Mouse (Mus musculus): Measurements from ENCODE around the gene Nf1. TPM values are rescaled to one million over a fixed set of nuclear protein-coding genes. Genes with fewer than 3 reads are reported as not detected.

Gene Nf1
- total RNA-seq, 2 experiments from 2014 or later = 30.9 to 31.6 TPM

DNA sequence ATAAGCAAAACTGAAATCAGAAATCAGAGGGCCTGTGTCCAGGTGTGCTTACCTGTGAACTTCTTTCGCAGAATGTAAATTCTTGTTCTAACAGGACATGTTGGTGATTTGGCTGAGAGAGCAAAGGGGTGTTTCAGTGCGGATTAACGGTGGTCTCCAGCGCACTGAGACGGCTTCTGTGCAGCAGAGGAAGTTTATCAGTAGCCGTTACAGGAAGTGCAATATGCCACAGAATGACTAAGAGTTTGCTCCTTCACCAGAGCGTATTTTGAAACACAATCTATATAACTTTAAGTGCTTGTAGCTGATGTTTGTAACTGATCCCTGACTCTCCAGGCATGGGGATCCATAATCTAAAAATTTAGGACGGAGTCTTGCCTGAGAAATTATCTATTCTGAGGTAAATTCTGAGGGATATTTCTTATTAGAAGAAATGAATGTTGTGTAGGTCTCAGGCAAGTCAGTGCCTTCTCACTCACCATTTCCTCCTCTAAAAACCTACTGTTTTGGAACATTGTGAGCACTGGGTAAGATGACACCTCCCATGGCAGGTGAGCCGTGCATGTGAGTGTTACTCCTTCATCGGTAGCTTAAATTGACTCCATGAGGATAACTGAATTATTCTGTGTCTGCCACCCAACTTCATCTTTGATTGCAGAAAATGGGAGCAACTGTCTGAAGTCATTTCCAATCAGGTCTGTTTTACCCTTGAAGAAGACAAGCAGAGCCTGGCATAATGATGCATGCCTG lies 184.2 kb downstream of the Nf1 start, which contains the start of gene Evi2b:
Gene Evi2b, minus strand, starts transcription at position 203 of the 750 bp plus-strand sequence.
- intact Hi-C loops (cut with DNase I) = no loop called here
- no peak for DNase-seq

DNA sequence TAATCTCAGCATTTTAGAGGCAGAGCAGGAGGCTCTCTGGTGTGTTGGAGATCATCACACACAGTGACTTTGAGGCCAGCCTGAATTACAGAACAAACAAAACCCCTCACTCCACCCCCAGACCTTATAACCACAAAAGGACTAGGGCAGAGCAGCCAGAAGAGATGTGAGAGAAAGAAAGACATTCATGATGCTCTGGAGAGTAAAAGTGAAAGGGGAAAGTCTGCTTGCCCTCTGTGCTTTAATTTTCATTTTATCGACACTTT lies 184.8 kb downstream of the Nf1 start:
- DNase-seq = no peak
- intact Hi-C loops (cut with DNase I) = no loop called here

DNA sequence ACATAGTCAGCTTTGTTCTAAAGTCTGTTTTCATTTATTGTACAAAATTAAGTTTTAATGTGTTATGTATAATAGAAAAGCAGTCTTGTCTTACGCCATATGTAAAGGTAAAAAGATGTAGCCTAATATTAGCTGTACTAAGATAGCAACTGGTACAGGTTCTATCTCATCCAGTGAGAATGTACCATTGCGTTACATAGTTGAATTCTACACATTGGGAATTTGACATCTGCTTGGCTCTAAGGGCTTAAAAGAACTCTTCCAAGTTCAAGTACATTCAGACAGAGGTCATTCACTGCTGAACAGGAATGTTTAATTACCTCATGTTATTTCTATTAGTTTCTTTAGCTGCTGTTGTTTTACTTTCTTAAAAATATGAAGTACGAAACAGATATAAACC lies 187.1 kb downstream of the Nf1 start:
- intact Hi-C loops (cut with DNase I) = no loop called here
- no peak for DNase-seq

DNA sequence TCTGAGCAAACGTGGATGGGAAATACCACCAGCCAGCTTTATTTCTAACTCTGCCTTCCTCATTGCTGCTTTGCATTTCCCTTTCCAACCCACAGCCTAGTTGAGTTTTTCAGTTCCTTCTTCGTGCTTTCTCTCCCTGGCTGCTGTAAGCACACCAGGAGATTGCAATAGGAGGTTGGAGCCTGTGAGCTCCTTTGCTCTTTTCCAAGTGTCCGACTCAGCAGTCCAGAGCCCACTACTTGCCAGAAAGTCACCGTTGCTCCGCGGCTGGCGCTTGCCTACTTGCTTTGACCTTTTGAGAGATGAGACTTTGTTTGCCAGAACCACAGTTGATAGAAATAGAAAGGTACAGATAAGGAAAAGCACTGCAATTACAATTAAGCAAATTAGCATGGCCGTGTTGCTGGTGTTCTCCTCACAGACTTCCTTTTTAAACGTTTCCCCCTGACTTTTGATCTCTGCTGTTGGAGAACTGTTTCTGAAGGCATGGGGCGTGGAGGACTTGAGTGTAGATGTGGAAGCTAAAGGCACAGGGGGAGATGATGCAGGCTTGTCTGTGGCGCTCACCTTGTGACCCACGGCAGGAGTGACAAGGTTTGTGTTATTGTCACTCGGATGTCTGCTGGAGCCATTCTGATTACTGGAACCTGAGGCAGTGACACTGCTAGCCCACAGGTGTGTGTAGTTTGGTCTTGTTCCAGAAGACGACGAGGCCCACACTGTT lies 187.7 kb downstream of the Nf1 start:
- peak; percentile 25 to 32 for DNase-seq
- intact Hi-C loops (cut with DNase I) = no loop called here

DNA sequence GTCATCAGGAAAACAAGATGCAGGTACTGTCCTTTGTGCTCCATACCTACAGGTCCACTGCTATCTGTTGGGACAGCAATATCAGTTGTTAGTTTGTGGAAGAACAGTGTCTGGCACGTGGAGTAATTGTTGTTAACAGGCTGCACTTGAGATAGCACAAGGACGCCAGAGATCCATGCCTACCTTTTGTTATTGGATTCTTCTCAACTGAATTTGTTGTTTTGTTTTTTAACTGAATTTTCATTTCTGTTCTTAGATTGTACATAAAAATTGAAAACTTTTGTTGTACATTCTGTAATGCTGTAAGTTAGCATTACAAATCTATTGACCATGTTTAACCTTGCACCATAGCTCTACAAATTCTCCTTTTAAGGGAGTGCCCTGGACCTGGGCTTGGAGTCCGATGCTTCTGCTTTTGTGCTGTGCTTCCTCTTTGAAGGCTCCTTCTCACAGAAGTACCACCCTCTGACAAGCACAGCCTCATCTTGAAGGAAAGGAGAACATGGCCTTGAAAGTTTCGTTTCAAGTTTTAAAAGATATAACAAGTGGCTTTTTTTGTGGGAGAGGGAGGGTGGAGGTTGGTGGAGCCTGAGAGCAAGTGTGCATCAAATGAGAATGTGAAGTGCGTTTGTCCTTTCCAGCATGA lies 188.4 kb downstream of the Nf1 start:
- DNase-seq = no peak
- intact Hi-C loops (cut with DNase I) = no loop called here

GRCm38 (mm10) chr11:79528601-79529000 lies 189.1 kb downstream of the Nf1 start:
- DNase-seq = no peak
- intact Hi-C loops (cut with DNase I) = no loop called here

GRCm38 (mm10) chr11:79529226-79529625 lies 189.7 kb downstream of the Nf1 start:
- DNase-seq = no peak
- intact Hi-C loops (cut with DNase I) = no loop called here

GRCm38 (mm10) chr11:79529736-79530135 lies 190.2 kb downstream of the Nf1 start:
- DNase-seq = no peak
- intact Hi-C loops (cut with DNase I) = no loop called here

DNA sequence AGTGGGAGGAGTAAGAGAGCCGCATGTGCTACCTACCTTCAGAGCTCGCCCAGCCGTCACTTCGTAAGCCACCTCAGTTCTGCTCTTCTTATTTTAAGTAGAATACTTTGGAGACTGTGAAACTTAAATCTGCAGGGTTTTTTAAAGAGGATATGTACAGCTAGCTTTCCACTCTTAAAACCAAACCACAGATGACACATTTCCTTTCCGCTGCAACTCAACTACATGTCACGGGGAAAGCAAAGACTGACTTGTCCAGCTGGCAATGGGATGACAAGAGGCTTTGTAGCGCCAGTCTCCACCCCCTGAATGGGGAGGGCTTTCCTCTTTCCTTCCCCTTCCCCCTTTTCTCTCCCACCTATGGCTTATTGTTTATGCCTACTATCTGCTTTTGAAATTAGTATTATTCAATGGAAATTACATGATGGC lies 190.9 kb downstream of the Nf1 start, which contains the start of the genes Evi2 and Evi2a:
Gene Evi2, minus strand, starts transcription at position 257 of the 429 bp plus-strand sequence.
Gene Evi2a, minus strand, starts transcription at position 277 of the 429 bp plus-strand sequence.
- intact Hi-C loops (cut with DNase I) = no loop called here
- DNase-seq = peak; percentile 20 to 39

GRCm38 (mm10) chr11:79530774-79531173 lies 191.3 kb downstream of the Nf1 start:
- DNase-seq = no peak
- intact Hi-C loops (cut with DNase I) = no loop called here

GRCm38 (mm10) chr11:79531485-79531884 lies 192.0 kb downstream of the Nf1 start:
- intact Hi-C loops (cut with DNase I) = no loop called here
- no peak for DNase-seq

DNA sequence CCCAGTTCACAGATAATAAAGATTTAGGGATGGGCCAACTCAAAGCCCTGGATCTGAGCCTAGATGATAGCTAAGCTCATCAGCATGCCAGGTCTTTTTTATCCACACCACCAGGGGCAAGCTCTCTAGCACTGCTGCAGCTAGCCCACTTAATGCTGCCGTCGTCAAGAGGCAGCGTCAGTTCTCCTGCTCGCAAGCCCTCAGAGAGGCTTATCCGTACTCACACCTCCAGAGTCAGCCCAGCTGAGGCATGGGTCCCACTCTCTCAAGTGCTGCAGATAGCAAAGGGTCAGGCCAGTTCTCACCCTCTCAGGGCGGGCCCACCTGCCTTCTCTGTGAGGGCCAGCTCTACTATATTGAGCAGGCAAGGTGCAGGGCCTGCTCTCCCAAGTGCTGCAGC lies 193.8 kb downstream of the Nf1 start:
- intact Hi-C loops (cut with DNase I) = no loop called here
- no peak for DNase-seq

DNA sequence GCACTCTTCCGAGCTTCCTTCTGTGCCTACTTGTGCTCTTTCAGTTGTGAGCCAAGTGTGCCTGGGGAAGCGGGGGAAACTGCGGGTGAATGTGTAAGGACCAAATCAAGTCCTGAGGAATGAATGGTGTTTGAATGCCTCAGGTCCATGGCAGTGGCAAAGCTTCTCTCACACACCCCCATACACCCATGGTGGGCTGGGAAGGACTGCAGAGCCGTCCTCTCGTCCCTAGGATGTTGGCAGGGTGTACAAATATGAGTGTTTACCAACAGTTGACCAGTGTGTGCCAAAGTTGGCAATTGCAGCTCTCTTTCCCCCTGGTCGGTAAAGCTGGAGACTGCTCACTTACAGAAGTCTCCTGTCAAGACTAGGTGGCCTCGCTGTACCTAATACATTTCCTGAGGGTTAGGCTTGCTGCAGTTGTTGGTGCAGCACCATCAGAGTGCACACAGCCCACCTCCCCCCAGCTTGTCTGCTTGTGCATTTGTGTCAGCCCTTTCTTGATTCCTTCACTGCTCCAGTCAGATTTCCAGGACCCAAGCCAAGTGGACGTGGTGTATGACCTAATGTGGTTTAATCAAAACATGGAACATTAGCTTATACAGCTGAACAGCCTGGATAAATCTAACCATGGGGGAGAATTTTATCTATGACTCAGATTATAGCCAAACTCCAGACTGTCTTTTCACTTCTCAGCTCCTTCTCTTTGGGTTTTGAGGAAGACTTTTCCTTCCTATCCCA lies 194.6 kb downstream of the Nf1 start:
- intact Hi-C loops (cut with DNase I) = no loop called here
- DNase-seq = peak; percentile 42 to 71

- no peak for DNase-seq
- intact Hi-C loops (cut with DNase I) = no loop called here
These were observed 196.1 kb downstream of the Nf1 start for GRCm38 (mm10) chr11:79535554-79535953.

- intact Hi-C loops (cut with DNase I) = no loop called here
- no peak for DNase-seq
These were observed 196.8 kb downstream of the Nf1 start for GRCm38 (mm10) chr11:79536293-79536692.

- intact Hi-C loops (cut with DNase I) = no loop called here
These were observed 213.1 kb downstream of the Nf1 start for GRCm38 (mm10) chr11:79552622-79553021.

DNA sequence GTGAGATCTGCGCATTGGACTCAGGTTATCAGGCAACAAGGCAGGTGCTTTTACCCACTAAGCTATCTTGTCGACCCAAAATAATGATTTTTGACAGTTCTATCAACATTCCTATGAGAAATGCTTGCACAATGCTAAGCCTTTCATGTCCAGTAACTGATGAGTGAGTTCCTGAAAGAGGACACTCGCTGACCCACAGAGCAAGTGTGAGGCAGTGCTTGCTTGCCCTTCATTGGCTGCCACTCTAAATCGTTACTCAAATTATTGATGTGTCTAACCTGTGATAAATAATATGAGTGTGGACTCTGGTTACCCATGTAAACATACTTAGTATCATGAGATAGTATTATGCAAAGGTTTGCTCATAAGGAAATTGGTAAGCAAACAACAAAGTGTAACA lies 221.0 kb downstream of the Nf1 start:
- intact Hi-C loops (cut with DNase I) = no loop called here
- DNase-seq = no peak

More at GRCm38 (mm10) chr11:79552622-79553021, 213.1 kb downstream of the Nf1 start:
- no peak for DNase-seq

DNA sequence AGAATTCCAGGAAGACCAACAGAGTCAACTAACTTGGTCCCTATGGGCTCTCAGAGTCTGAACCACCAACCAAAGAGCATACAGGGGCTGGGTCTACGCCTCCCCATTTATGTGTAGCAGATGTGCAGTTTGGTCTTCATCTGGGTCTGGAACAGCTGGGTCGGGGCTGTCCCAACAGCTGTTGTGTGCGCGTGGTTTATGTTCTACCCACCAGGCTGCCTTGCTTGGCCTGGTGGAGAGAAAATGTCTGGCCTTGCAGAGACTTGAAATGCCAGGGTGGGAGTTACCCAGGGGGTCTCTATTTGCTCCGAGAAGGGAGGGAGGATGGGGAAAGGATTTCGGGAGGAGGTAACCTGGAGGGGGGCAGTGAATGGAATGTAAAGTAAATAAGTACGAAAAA lies 224.0 kb downstream of the Nf1 start:
- intact Hi-C loops (cut with DNase I) = no loop called here

GRCm38 (mm10) chr11:79566947-79567346 lies 227.5 kb downstream of the Nf1 start:
- intact Hi-C loops (cut with DNase I) = no loop called here
- no peak for DNase-seq

More for the DNA sequence above, 224.0 kb downstream of the Nf1 start:
- no peak for DNase-seq

- no peak for DNase-seq
- intact Hi-C loops (cut with DNase I) = no loop called here
These were observed 228.9 kb downstream of the Nf1 start for GRCm38 (mm10) chr11:79568197-79568911.

All from heart, postnatal 14 days (tissue).